Mouse (Mus musculus) liver, postnatal 0 days (tissue): ENCODE results near the gene Irf2bpl. TPM values are rescaled to one million over a fixed set of nuclear protein-coding genes. Genes with fewer than 3 reads are reported as not detected.

Experiments
- ATAC-seq: fragments of 200-750 bp; cut with Nextera tagmentation; 2 replicates; pipeline ENCODE4 v1.8.0; 2017; ENCODE audit warnings: mild to moderate bottlenecking, moderate library complexity
- DNase-seq: peaks from one replicate; pipeline ENCODE4 v3.0.0-alpha.2; 2016
- H3K27ac ChIP-seq: fragments of 300-500 bp; sonication (generic); 2 replicates; pipeline ENCODE4 v1.5.1; 2014; ENCODE audit warnings: antibody characterized with exemption, moderate library complexity, mild to moderate bottlenecking, low read depth
- H3K27me3 ChIP-seq: fragments of 300-500 bp; sonication (generic); 2 replicates; pipeline ENCODE4 v1.6.1; 2014; ENCODE audit warnings: low read length, control low read depth, mixed read lengths; ENCODE audit not compliant: insufficient read depth
- H3K36me3 ChIP-seq: fragments of 300-500 bp; sonication (generic); replicated peaks from 2 replicates; pipeline ENCODE4 v1.6.1; 2014; ENCODE audit warnings: mild to moderate bottlenecking, control low read depth, low read length, moderate library complexity, mixed read lengths; ENCODE audit not compliant: insufficient read depth
- H3K4me1 ChIP-seq: fragments of 300-500 bp; sonication (generic); 2 replicates; pipeline ENCODE4 v1.6.1; 2014; ENCODE audit warnings: antibody characterized with exemption, mild to moderate bottlenecking, control low read depth; ENCODE audit not compliant: insufficient read depth
- H3K4me2 ChIP-seq: fragments of 300-500 bp; sonication (generic); 2 replicates; pipeline ENCODE4 v1.6.1; 2014; ENCODE audit warnings: low read depth, mild to moderate bottlenecking, low read length, moderate library complexity, mixed read lengths
- H3K4me3 ChIP-seq: fragments of 300-500 bp; sonication (generic); 2 replicates; pipeline ENCODE4 v1.5.1; 2014; ENCODE audit warnings: low read depth, low read length
- H3K9ac ChIP-seq: fragments of 300-500 bp; sonication (generic); replicated peaks from 2 replicates; pipeline ENCODE4 v1.6.1; 2014; ENCODE audit warnings: mild to moderate bottlenecking, moderate library complexity
- H3K9me3 ChIP-seq: fragments of 300-500 bp; sonication (generic); 2 replicates; pipeline ENCODE4 v1.6.1; 2016; ENCODE audit warnings: mild to moderate bottlenecking, control low read depth, low read length, mixed read lengths
- CTCF ChIP-seq: sonication (generic); IDR thresholded peaks from 2 replicates; pipeline ENCODE4 v1.5.1; 2016; ENCODE audit warnings: antibody characterized with exemption, low read depth
- EP300 ChIP-seq: IDR thresholded peaks from 2 replicates; pipeline ENCODE4 v1.6.1; 2016; ENCODE audit warnings: antibody characterized with exemption, low read depth, mild to moderate bottlenecking
- WGBS: fragments of 180-500 bp; shearing (Covaris S2); extraction: QIAGEN DNeasy Blood & Tissue Kit; methylation state at CpG from one replicate; pipeline ENCODE4 v1.1.7; 2014; ENCODE audit not compliant: insufficient replicate concordance; 5-methylcytosine and 5-hydroxymethylcytosine counted together
- polyA plus RNA-seq: library from polyadenylated mRNA; unstranded; fragments of >200 nt; fragmentation: Nextera tagmentation; extraction: Ambion mirVana; gene quantifications from 2 replicates; pipeline ENCODE4 v1.2.1, GENCODE M21; 2015

Irf2bpl gene
- polyA plus RNA-seq, 1 experiment from 2014 or later: 5.0 TPM

DNA sequence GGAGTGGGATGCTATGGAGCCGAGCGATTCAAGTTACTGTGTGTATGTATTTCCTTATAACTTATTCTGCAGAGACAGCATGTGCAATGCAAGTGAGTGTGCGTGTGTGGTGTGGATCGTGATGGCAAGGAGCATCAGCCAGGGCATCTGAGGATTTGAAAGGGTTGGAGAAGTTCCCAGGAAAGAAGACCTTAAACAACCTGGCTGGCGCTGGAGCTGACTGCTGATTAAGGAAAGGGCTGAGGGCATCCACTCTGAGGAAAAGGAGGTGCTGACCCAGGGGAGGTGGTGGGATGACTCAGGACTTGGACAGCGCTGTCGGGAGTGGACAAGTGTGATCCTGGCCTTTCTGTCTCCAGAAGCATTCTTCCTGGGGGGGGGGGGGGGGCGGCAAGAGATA lies 27.3 kb downstream of the Irf2bpl start:
- DNase-seq (no peak), ATAC-seq (no peak)
- Histone ChIP-seq H3K9me3 (no peaks in the 10 kb centered on the region), H3K4me2 (no peak overlapping the region), H3K9ac (no peak overlapping the region), H3K27ac (no peak overlapping the region), H3K4me1 (peaks cover 22% of the 10 kb centered on the region), H3K36me3 (no peaks in the 10 kb centered on the region), H3K27me3 (no peaks in the 10 kb centered on the region), H3K4me3 (no peak overlapping the region)
- no peak for TF ChIP-seq EP300
- 79% methylated on average over 8 of the region's 8 CpGs for WGBS

DNA sequence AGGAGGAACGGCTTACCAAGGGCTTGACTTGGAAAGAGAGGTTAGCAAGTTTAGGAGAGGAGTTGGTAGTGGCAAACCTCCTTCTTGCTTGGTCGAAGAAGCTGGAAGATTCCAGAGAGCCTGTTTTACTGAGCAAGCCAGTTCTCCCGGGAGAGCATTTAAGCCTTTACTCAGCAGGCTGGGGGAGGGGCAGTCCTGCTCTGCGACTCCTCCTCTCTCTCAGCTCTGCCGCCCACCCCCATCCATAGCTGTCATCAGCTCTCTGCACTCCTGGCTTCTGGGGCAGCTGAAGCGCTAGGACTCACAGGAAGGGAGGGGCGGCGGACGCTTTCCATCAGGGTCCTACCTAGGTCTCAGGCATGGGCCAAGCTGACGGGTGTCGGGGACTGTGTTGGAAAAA lies 28.9 kb downstream of the Irf2bpl start:
- DNase-seq (no peak), ATAC-seq (no peak)
- Histone ChIP-seq H3K27me3 (no peaks in the 10 kb centered on the region), H3K9me3 (no peaks in the 10 kb centered on the region), H3K4me1 (peaks cover 21% of the 10 kb centered on the region), H3K27ac (no peak overlapping the region), H3K9ac (no peak overlapping the region), H3K4me2 (no peak overlapping the region), H3K36me3 (no peaks in the 10 kb centered on the region), H3K4me3 (no peak overlapping the region)
- TF ChIP-seq CTCF (no peak), EP300 (no peak)
- WGBS: 20% methylated on average over 11 of the region's 11 CpGs

DNA sequence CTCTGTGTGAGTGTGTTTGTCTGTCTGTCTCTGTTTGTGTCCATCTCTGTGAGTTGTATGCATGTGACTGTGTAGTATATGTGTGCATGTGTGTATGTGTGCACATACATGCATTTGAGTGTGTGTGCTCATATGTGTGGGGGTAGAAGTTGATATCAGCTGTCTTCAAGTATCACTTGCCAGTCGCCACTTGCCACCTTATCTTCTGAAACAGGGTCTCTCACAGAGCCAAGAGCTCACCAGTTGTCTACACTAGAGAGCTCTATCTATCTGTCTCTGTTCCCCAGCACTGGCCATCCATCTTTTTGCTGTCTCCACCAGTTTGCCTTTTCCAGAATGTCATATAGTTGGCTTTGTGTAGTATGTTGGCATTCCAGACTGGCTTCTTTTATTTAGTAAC lies 31.1 kb downstream of the Irf2bpl start:
- no peaks in the 10 kb centered on the region for H3K36me3 ChIP-seq
- no peaks in the 10 kb centered on the region for H3K27me3 ChIP-seq
- peaks cover 4% of the 10 kb centered on the region; the same call in 1 of the 2 replicates for H3K4me1 ChIP-seq
- no peaks in the 10 kb centered on the region for H3K9me3 ChIP-seq
- H3K9ac ChIP-seq: no peak overlapping the region
- no peak for DNase-seq
- 58% methylated on average over 1 of the region's 1 CpGs for WGBS
- ATAC-seq: no peak
- no peak overlapping the region for H3K4me3 ChIP-seq
- TF ChIP-seq CTCF (no peak), EP300 (0 out of 2 replicates have a peak, but pooled peaks have one; percentile 9)
- H3K4me2 ChIP-seq: no peak overlapping the region
- H3K27ac ChIP-seq: no peak overlapping the region

DNA sequence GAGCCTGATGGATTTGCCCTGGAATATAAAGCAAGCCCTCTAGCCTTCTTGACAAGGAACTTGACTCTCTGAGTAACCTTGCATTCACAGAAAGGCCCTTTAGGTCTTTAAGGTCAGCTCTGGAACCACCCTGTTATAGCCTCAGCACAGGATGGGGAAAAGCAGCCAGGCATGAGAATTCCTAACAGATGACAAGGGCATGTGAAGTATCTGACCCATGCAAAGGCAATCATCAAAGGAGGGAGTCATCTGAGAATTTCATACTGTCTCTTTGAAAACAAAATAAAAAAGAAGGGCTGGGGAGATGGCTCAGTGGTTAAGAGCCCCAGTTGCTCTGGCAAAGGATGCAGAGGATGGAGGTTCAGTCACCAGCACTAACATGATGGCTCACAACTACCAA lies 33.3 kb downstream of the Irf2bpl start:
- no peaks in the 10 kb centered on the region for H3K27me3 ChIP-seq
- no peak for TF ChIP-seq CTCF
- no peak for TF ChIP-seq EP300
- H3K4me1 ChIP-seq: 0 out of 2 replicates have a peak, but pooled peaks cover 4% of the 10 kb centered on the region
- H3K4me3 ChIP-seq: no peak overlapping the region
- H3K27ac ChIP-seq: no peak overlapping the region
- DNase-seq: no peak
- no peaks in the 10 kb centered on the region for H3K36me3 ChIP-seq
- H3K9ac ChIP-seq: no peak overlapping the region
- no peak for ATAC-seq
- H3K9me3 ChIP-seq: no peaks in the 10 kb centered on the region
- H3K4me2 ChIP-seq: no peak overlapping the region

DNA sequence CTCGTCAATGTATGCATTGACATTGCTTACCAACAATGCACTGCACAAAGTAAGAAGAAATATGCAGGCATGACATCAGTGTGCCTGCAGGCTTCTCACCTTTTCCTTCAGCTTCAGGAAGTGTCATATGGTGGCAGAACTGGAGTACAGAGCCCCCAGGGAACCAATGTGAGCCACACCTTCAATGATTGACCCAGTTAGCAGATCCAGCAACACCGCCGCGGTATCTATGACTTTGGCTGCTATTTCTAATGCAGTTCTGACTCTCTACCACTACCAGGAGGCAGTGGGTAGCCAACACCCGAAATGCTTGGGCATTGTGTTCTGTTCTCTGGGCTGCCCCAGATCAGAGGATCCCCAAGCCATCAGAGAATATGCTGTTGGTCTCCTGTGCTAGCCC lies 33.9 kb downstream of the Irf2bpl start:
- H3K4me1 ChIP-seq: 0 out of 2 replicates have a peak, but pooled peaks cover 3% of the 10 kb centered on the region
- H3K9me3 ChIP-seq: no peaks in the 10 kb centered on the region
- no peak overlapping the region for H3K4me3 ChIP-seq
- H3K9ac ChIP-seq: no peak overlapping the region
- H3K27ac ChIP-seq: no peak overlapping the region
- no peak for TF ChIP-seq EP300
- TF ChIP-seq CTCF: no peak
- ATAC-seq (no peak), DNase-seq (no peak)
- H3K4me2 ChIP-seq: no peak overlapping the region
- WGBS: 69% methylated on average over 5 of the region's 5 CpGs
- H3K36me3 ChIP-seq: no peaks in the 10 kb centered on the region
- H3K27me3 ChIP-seq: no peaks in the 10 kb centered on the region

DNA sequence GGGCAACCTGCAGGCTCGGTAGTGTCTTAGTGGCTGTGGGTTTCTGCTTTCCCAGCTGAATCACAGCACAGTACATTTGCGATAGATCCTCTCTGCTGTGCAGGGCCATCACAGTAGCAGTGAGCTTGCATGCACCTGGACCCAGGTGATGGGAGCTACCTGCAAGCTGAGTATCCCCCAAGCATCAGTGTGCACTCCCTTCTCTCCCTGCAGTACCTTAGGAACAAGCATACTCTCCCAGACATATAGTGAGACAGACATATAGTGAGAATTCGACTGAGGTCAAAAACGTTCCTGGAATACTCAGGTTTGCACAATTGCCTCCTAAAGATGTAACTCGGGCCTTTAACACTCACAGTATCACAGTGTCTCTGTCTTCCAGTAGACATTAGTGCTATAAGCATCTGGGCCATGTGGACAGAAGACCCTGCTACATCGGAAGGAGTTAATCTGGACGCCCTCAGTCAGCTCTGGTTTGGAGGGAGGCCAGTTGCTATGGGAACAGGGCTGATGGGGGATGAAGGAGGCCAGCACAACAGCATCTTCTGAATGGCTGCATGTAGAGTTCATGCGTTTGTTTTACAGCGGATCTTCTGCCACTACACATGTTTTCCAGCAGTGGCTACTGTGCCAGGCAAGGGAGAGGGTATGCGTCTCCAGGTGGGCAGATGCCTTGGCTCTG lies 34.5 kb downstream of the Irf2bpl start:
- ATAC-seq (no peak), DNase-seq (no peak)
- H3K9ac ChIP-seq: no peak overlapping the region
- no peaks in the 10 kb centered on the region for H3K36me3 ChIP-seq
- no peak for TF ChIP-seq EP300
- no peak for TF ChIP-seq CTCF
- no peaks in the 10 kb centered on the region for H3K27me3 ChIP-seq
- H3K27ac ChIP-seq: no peak overlapping the region
- no peak overlapping the region for H3K4me3 ChIP-seq
- H3K4me1 ChIP-seq: no peaks in the 10 kb centered on the region
- 73% methylated on average over 10 of the region's 10 CpGs for WGBS
- H3K4me2 ChIP-seq: no peak overlapping the region
- H3K9me3 ChIP-seq: no peaks in the 10 kb centered on the region
